Mouse (Mus musculus): ENCODE measurements at regions not wholly inside any gene's neighbourhood (a gene's known extent, or its start where the extent isn't known, plus 50 kb on each side); places are given as distances from the start of the nearest gene placed in this dataset.

DNA sequence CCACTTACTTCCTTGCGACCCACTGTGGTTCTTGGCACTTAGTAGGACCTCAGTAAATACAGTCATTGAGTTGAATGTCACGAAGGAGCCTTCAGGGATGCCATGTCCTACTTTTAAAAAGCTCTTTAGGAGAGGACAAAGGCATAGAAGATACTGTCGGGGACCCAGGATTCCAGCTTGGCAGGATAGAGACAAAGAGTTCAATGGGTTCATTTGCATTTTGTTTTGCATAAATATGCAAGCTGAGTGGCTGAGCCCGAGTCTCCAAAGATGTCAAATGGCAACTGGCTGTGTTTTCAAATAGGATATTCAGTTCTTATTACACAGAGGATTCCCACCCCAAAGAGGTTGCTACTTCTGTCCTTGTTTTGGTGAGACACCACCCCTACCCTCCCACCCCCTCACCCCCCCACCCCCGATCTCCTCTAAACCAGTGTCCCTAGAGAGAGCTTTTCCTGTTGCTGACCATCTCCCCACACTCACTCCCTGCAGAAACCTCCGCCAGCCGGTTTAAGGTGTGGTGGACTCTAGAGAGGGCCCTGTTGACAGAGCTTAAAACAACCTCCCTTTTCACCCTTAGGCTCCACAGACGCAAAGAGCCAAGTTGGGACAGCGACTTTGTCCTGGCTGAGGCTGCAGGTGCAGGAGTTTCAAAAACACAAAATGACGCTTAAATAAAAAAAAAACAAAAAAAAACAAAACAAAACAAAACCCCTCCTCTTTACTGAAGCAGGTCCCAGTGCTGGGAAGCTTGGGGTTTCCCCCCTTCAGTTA is 57.9 kb downstream of the Sox9 start:
- DNase-seq: no peak

DNA sequence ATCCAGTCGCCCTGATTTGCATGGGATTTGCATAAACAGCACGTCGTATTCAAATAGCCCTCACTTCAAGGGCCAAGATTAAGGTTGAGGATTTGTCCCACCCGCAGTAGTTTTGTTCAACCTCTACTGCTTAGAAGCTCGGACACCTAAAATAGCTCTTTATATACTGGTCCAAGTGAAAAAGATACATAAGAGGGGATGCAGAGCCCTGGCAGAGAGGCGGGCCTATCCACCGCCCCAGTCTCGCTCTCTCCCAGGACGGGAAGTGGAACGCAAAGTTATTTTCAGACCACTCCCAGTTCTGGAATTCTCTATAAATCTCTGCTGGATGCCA is 58.4 kb downstream of the Sox9 start:
- DNase-seq: no peak

DNA sequence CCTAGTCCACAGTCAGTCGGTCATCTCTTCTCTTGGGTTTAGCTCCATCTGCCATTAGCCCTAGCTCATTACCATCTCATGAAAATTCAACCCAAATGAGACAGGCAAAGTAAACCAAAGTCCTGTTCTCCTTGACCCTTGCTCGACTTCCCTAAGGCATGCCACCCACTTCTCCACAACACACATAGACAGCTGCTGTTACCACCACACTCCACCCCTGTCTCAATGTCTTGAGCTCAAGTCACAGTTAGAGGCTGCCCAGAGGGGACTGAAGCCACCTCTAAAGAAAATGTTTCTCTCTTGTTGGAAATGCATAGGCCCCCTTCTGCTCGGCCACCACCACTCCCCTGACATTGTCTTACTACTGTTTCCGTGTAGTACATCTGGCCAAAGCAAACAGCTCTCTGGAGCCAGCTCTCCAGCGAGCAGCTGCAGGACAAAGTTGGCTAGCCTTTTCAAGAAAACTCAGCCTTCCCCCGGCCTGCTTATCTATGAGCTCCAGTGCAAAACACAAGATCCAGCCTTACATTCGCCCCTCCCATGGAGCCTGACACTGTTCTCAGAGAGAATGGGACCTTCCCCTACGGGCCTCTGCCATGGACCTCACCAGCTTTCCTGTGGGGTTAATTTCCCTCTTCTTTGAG is 62.4 kb downstream of the Sox9 start:
- no peak for DNase-seq

DNA sequence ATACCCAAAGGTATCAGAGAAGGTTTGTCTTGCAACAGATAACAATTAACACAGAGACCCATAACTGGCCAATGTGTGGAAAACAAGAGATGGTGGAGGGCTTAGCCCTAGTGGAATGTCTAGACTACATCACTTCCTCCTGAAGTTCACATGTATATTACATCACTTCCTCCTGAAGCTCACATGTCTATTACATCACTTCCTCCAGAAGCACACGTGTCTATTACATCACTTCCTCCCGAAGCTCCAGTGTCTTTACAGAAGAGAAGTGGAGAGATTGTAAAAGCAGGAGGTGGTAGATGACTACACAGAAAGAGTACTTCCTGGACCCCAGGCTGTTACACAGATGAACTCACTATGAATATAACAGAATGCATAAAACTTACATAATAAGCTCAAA is 65.1 kb downstream of the Sox9 start:
- no peak for DNase-seq

DNA sequence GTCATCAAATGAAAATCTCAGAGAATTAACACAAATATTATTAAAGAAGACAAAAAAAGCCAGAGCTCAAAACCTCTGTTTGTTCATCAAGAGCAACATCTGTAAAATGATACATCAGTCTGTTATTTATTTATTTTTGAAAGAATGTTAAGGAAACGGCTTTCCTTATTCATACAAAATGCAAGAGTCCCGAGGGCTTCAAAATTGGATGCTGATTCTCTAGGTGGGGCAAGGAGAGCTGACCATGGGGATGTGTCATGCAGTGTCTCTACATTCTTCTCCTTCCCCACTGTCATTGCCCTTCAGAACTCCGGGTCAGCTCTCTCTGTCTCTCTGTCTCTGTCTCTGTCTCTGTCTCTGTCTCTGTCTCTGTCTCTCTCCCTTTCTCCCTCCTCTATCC is 65.8 kb downstream of the Sox9 start:
- no peak for DNase-seq

DNA sequence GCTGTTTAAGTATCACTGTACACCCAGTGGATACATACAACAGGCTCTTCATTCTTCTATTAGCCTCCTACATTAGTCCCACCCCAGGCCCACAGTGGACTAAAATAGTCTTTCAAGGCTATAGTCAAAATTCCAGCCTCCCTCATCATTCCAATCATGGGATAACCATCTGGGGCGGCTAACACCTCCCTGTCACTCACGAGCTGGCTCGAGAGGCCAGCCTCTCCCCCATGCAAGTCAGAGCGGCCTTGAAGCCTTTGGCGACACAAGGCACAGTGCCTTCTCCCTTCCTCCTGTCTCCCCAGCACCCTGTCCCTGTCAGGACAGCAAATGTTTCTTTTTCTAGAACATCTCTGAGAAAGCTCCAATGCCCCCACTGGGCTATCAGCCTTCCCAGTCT is 68.0 kb downstream of the Sox9 start:
- no peak for DNase-seq

DNA sequence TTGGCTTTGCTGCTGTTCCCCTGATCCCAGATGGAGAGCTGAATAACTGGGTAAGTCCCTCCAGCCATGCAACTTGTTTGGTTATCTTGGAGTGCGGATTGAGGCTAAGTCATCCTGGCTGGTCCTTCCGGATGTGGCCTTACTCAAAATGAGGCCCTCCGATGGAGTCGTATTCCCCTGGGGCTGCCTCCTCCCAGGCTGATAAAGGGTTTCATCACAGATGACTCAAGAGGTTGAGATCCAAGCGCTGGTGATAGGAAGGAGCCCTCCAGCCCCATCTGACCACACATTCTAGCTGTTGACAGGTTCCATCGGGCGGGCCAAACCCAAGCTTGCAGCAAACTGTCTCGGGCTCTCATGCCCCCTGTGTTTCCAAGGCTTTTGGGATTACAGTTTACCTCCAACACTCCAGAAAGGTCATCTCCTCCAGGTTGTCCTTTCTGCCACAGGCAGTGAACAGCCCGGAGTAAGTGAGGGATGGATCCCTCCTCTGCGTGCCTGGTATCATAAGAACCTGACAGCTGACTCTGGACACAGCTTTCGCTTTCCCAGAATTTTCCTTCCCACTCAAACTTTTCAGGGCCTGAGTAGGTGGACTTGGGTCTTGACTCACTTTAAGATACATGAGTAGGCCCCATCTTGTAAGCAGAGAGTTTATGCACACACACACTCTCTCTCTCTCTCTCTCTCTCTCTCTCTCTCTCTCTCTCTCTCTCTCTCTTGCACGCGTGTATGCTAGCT is 68.7 kb downstream of the Sox9 start:
- no peak for DNase-seq

DNA sequence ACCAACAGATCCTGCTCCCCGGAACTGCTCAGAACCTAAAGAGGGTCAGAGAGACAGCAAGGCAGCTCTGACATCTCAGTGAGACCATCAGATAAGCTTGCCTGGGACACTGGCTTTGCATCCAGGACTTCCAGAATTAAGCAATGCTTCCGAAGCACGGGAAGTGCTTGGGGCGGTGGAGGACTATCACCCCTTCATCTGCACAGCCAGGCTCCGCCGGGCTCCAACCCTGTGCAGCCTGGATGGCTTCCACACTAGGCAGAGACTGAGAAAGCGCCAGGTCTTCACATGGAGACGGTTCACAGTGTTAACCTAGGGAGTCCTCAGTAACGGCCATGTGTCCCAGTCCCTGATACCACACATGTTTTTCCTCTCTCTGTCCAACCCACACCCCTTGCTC is 69.3 kb downstream of the Sox9 start:
- no peak for DNase-seq

DNA sequence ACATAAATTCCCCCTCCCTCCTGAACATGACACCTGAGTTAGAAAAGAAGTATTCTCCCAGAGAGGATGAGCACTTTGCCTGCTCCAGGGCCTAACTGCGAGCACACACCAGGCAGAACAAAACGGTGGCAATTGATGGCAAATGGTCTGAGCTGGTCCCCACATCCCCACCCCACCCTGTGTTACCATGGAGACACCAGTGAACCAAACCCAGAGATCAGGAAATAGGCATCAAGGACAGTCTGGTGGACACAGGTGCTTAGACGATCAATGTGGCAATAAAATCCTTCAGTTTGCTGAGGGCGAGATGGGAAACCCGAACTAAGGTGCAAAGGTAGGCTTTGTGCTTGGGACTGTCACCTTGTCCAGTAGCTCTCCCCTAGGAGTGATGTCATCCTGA is 74.0 kb downstream of the Sox9 start:
- no peak for DNase-seq

DNA sequence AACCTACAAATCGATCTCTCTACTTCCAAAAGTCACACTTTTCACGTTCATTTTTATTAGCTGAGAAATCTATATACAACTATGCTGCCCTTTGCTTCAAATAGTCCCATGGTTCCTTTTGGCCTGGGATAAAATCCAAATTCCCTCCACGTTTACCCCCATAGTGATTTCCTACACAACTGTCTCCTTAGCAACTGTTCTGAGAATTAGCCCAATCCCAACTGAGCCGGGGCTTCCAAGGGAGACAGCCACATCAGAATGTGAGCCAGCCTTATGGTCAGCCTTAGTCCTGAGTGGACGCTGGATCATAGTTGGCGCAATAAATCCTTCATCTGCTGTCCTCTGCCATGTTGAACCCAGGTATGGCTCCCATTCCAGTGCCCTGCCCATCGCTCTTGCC is 77.3 kb downstream of the Sox9 start:
- no peak for DNase-seq

DNA sequence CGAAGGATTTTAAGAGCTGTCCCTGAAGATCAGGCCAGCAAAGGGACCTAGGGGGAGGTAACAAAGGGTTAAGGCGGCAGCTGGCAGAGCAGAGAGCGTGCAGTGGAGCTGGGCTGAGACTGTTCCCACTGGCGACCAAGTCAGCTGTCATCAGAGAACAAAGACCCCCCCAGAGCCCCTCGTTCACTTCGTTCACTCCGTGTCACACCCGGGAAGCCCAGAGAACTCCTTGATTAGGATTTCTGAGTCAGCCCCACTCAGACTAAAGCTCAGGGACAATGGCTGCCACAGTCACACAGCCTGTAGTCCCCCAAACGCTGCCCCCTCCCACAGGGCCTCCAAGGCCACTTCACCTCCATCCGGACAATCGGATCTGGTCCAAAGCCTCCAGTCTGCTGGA is 78.8 kb downstream of the Sox9 start:
- no peak for DNase-seq

DNA sequence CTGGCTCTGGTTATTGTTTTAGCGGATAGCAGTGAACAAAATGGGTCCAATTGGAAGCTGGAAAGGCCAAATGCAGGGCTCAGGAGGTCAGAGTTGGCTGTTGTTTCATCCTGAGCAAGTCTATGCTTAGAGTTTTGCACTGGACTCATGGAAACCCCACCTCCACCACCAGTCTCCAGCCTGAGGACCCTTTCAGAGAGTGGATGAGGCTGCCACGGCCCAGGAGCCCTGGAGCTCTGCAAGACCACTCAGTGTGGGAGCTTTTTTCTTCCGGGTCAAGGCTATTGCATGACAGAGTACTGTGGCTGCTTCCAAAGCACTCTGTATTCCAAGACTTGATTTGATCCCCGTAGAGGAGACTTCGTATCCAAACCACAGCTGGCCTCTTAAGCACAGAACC is 79.2 kb downstream of the Sox9 start:
- DNase-seq: no peak

DNA sequence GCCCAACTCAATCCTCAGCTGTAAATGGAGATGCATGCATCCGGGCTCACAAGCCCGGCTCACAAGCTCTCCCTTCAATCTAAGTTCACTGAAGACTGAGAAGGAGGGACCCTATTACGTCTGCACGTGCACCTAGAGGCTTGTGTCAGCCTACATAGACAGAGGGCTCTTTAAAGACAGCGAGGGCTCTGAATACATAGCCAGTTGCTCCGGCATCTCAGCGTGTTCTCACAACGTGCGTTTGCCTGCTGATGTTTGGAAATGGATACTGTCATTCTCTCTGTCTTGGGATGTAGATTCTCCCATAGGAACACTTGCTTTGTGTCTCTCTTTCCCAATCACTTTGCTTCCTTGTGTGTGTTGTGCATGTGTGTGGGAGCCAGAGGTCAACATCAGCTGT is 83.8 kb downstream of the Sox9 start:
- no peak for DNase-seq

DNA sequence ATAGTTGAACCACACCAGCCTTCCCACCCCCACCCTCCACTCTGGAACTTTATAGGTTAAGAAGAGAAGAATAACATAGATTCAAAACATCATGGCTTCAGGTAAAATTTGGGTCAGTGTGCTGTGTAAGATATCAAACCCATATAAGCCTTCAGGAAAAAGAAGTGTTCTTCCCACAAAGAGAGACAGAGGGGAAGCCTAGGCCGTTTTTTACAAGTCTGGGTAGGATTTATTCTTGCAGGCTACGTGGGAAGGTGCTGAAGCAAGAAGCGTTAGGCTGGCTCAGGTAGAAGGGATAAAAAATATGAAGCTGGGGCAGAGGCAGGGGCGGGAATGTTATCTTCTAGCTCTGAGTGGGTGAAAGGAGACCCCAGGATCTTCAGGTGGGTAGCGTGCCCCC is 87.5 kb downstream of the Sox9 start:
- DNase-seq: no peak

DNA sequence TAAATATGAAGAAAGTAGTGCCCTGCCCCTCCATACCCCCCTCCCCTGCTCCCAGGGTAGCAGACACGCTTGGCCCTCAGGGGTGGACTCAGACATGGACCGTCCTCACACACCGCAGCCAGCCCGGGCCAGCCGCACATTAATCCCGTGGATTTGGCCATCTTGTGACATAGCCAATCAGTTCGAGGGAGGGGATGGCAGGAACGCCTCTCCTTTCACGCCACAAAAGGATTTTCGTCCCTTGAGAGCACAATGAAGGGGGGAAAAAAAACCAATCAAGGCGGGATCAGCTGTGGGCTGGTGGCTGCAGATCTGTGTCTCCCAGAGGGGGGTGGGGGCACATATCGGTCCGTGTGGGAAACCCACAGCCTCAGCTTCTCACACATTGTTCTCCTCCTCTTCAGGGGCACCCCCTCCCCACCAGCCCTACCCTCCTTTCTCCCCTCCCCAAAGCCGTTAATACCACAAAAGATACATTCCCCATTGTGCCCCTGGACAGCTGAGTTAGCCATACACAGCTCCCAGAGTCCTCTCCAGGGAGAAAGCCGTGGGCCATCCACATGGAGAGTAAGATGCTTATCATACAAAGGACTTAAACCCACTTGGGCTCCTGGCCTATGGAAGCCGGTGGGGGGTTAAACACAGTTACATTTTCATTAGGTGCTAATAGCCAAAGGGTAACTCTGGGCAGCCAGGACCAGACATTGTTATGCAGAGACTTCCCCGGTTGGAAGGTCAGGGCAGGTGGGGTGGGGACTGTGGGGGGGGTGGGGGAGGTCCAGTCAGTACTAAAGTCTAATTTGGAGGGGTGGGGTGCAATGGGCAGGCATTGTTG is 88.4 kb downstream of the Sox9 start:
- DNase-seq: no peak

DNA sequence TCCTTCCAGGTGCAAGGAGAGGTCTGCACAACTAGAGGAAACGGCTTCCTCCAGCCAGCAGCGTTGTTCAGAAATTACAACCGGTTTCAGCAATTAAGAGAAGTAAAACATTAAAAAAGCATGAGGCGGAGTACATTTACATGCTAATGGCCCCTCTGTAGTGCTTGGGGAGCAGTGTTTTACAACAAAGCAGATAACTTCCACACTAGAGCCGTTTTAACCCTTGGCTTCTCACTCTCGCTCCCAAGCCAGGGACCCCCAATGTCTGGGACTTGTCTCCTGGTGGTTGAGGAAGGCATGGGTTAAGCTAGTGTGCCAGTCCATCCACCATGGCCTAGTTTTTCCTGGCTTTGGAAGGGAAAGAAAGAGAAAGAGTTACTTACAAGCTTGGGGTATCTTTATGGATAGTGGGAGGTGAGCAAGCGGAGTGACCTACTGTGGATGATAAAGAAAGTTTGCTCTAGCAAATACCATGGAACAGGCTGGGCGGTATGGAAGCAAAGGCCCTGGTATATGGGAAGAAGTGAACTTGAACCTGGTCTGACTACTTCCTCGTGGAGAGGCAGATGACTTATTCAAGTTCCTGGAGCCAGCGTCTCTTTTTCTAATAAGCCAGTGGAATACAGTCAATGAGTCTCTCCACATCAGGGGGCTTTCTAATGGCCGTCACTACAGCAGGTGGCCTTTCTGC is 90.8 kb downstream of the Sox9 start:
- DNase-seq: peak in 1 of 2 experiments; percentile 17

DNA sequence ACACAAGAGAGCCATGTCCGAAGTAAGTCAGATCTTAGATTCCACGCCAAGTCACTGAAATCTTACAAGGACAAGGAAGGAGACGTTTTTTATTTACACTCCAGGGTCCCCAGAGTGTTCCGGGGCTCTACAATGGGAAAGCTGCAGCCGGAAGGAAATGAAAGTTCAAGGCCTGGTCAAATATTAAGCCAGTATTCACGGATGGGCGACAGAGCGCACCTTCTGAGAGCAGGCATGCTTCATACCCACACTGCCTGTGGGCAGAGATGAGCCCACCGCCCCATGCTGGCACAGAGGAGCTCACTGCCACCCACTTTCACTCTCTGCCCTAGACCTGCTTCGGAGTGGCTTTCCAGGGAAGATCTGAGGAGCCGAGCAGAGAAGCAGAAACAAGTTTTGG is 92.2 kb downstream of the Sox9 start:
- peak; percentile 59 to 65 for DNase-seq

DNA sequence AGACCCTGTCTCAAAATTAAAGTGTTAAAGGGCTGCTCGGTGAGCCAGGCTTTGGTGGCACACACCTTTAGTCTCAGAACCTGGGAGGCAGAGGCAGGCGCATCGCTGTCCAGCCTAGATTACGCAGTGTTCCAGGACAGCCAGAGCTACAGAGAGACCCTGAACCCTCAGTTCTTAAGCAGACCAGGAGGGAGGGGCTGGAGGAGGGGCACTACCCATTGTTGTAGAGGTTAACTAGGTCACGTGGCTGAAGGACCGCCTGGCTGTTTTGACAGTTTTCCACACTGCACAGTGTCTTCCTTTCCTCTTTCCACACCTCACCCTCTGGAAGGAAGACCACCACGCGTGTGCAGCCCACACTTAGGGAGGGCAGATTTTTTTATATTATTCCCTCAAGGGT is 94.2 kb downstream of the Sox9 start:
- no peak for DNase-seq

DNA sequence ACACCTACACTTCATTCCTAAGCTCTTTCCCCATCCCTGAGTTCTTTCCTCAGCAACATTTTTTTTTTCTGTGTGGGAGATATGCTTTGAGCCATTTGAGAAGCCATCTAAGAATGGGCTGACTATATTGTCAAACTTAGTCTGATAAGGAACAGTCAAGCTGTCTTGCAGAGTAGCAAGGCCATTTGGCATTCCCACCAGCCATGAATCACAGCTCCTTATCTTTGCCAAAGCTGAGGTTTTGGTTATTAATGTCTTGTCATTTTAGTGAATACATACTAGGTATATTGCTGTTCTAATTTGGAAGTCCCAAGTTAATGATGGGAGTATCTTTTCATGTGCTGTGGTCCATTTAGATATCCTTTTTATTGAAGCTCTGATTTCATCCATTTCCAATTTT is 96.4 kb downstream of the Sox9 start:
- DNase-seq: no peak

DNA sequence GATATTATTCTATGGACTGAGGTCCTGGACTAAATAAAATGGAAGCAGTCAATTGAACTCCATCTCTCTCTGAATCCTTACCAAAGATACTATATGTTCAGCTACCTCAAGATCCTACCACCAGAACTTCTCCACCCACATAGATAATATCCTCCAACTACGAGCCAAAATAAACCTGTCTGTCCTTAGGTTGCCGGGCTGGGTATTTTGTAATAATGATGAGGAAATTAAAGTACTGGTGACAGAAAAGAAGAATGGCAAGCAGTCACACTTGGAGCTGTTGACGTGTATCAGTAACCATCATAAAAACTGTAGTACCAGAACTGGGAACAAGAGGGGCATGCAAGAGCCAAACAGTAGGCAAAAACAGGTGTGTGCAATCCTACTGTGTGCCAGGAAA is 98.7 kb downstream of the Sox9 start:
- DNase-seq: no peak

DNA sequence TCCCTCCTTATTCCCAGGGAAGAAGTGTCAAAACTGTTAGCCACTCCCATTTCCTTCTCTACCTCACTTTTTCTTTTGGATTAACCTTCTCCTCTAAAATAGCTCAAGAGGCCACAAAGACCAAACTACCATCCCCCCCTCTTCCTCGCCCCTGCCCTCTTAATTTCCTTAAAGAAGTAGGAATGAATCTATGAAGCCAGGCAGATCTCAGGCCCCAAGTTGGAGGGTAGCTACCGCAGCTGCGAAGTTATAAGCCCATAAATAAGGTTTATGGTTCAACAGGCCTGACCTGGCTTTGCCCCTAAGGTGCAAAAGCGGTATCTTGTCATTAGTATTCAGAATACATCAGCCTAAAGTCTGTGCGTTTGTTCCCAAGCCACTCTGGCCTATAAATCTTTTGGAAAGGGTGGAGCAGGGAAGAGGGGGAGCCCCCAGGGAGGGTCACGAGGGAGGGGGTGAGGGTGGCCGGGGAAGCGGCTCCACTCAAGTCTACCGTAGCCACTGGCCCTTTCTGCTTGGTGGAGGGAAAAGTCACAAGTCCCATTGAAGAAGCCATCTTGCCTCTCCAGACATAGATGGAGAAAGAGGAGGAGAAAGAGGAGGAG is 103.4 kb downstream of the Sox9 start:
- DNase-seq: no peak

DNA sequence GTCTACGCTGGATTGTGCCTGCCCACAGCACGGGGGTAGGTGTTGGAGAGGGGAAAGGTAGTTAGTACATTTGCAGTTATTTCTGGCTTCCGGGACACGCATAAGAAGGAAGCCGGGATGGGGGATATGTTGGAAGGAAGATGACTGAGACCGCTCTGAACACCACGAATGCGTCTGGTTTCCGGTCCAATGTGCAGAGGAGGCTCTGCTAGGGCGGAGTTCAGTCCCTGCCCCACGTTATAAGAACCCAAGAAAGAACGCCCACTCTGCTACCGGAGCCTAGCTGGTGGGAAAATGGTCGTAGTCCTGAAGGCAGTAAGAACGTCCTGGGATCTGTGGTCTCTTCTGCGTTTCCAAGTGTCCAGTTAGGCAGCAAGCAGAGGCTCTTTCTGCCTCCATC is 104.1 kb downstream of the Sox9 start:
- no peak for DNase-seq

Measured in kidney, adult 8-10 months (tissue).